Mouse (Mus musculus): Measurements from ENCODE around the gene Xylt1. TPM values are rescaled to one million over a fixed set of nuclear protein-coding genes. Genes with fewer than 3 reads are reported as not detected.
A peak's percentile ranks its signal among the peaks of the same experiment; 100 is the strongest.

Gene Xylt1
- polyA plus RNA-seq, 1 experiment: 8.3 TPM

- 86% methylated on average over 2 of the region's 2 CpGs for WGBS
- DNase-seq: peak in 1 of 2 experiments; percentile 32
- H3K4me3 ChIP-seq (replicated peaks; ENCODE audit: insufficient read depth, low read depth, low read length): no peak overlapping the region
- H3K27ac ChIP-seq (ENCODE audit: insufficient read depth, low read length): no peak overlapping the region
- H3K4me1 ChIP-seq (ENCODE audit: control insufficient read depth, insufficient read depth, low read length): no peaks in the 10 kb centered on the region
- TF ChIP-seq POLR2A (IDR thresholded peaks at IDR 0.05; ENCODE audit: borderline replicate concordance, insufficient read depth, low read length): no peak
- TF ChIP-seq CTCF (IDR thresholded peaks at IDR 0.05; ENCODE audit: borderline replicate concordance, insufficient read depth, low read depth, low read length): no peak
- H3K27me3 ChIP-seq (ENCODE audit: control insufficient read depth, insufficient read depth, low read length): no peaks in the 10 kb centered on the region
These were observed 129.3 kb downstream of the Xylt1 start for GRCm38 (mm10) chr7:117510113-117510512.

GRCm38 (mm10) chr7:117512301-117512700 lies 131.5 kb downstream of the Xylt1 start:
- no peak overlapping the region for H3K27ac ChIP-seq (ENCODE audit: insufficient read depth, low read length)
- WGBS: 73% methylated on average over 2 of the region's 2 CpGs
- no peak overlapping the region for H3K4me3 ChIP-seq (replicated peaks; ENCODE audit: insufficient read depth, low read depth, low read length)
- TF ChIP-seq CTCF (IDR thresholded peaks at IDR 0.05; ENCODE audit: borderline replicate concordance, insufficient read depth, low read depth, low read length): no peak
- TF ChIP-seq POLR2A (IDR thresholded peaks at IDR 0.05; ENCODE audit: borderline replicate concordance, insufficient read depth, low read length): no peak
- DNase-seq: no peak
- no peaks in the 10 kb centered on the region for H3K4me1 ChIP-seq (ENCODE audit: control insufficient read depth, insufficient read depth, low read length)
- no peaks in the 10 kb centered on the region for H3K27me3 ChIP-seq (ENCODE audit: control insufficient read depth, insufficient read depth, low read length)

- Histone ChIP-seq H3K4me1 (ENCODE audit: control insufficient read depth, insufficient read depth, low read length) (no peaks in the 10 kb centered on the region), H3K27me3 (ENCODE audit: control insufficient read depth, insufficient read depth, low read length) (no peaks in the 10 kb centered on the region), H3K27ac (ENCODE audit: insufficient read depth, low read length) (no peak overlapping the region), H3K4me3 (replicated peaks; ENCODE audit: insufficient read depth, low read depth, low read length) (no peak overlapping the region)
- DNase-seq: no peak
- no peak for TF ChIP-seq CTCF (IDR thresholded peaks at IDR 0.05; ENCODE audit: borderline replicate concordance, insufficient read depth, low read depth, low read length)
- no peak for TF ChIP-seq POLR2A (IDR thresholded peaks at IDR 0.05; ENCODE audit: borderline replicate concordance, insufficient read depth, low read length)
- 52% methylated on average over 1 of the region's 1 CpGs for WGBS
These were observed 135.0 kb downstream of the Xylt1 start for GRCm38 (mm10) chr7:117515794-117516193.

GRCm38 (mm10) chr7:117516896-117517295 lies 136.1 kb downstream of the Xylt1 start:
- Histone ChIP-seq H3K27me3 (ENCODE audit: control insufficient read depth, insufficient read depth, low read length) (no peaks in the 10 kb centered on the region), H3K4me3 (replicated peaks; ENCODE audit: insufficient read depth, low read depth, low read length) (no peak overlapping the region), H3K4me1 (ENCODE audit: control insufficient read depth, insufficient read depth, low read length) (no peaks in the 10 kb centered on the region), H3K27ac (ENCODE audit: insufficient read depth, low read length) (no peak overlapping the region)
- 77% methylated on average over 4 of the region's 4 CpGs for WGBS
- DNase-seq: no peak
- TF ChIP-seq POLR2A (IDR thresholded peaks at IDR 0.05; ENCODE audit: borderline replicate concordance, insufficient read depth, low read length) (no peak), CTCF (IDR thresholded peaks at IDR 0.05; ENCODE audit: borderline replicate concordance, insufficient read depth, low read depth, low read length) (no peak)

GRCm38 (mm10) chr7:117521369-117521768 lies 140.6 kb downstream of the Xylt1 start:
- TF ChIP-seq POLR2A (IDR thresholded peaks at IDR 0.05; ENCODE audit: borderline replicate concordance, insufficient read depth, low read length) (no peak), CTCF (IDR thresholded peaks at IDR 0.05; ENCODE audit: borderline replicate concordance, insufficient read depth, low read depth, low read length) (no peak)
- no peak overlapping the region for H3K27ac ChIP-seq (ENCODE audit: insufficient read depth, low read length)
- H3K4me3 ChIP-seq (replicated peaks; ENCODE audit: insufficient read depth, low read depth, low read length): no peak overlapping the region
- H3K4me1 ChIP-seq (ENCODE audit: control insufficient read depth, insufficient read depth, low read length): peaks cover 2% of the 10 kb centered on the region; the same call in 1 of the 2 replicates
- no peaks in the 10 kb centered on the region for H3K27me3 ChIP-seq (ENCODE audit: control insufficient read depth, insufficient read depth, low read length)
- DNase-seq: no peak

GRCm38 (mm10) chr7:117522092-117522635 lies 141.4 kb downstream of the Xylt1 start:
- H3K27me3 ChIP-seq (ENCODE audit: control insufficient read depth, insufficient read depth, low read length): no peaks in the 10 kb centered on the region
- TF ChIP-seq POLR2A (IDR thresholded peaks at IDR 0.05; ENCODE audit: borderline replicate concordance, insufficient read depth, low read length): no peak
- TF ChIP-seq CTCF (IDR thresholded peaks at IDR 0.05; ENCODE audit: borderline replicate concordance, insufficient read depth, low read depth, low read length): no peak
- WGBS: 44% methylated on average over 4 of the region's 4 CpGs
- no peak overlapping the region for H3K27ac ChIP-seq (ENCODE audit: insufficient read depth, low read length)
- H3K4me1 ChIP-seq (ENCODE audit: control insufficient read depth, insufficient read depth, low read length): peaks cover 2% of the 10 kb centered on the region; the same call in 1 of the 2 replicates
- H3K4me3 ChIP-seq (replicated peaks; ENCODE audit: insufficient read depth, low read depth, low read length): no peak overlapping the region
- DNase-seq: no peak

- 9% methylated on average over 7 of the region's 7 CpGs for WGBS
- peak in 1 of 2 experiments; percentile 18 for DNase-seq
These were observed 143.8 kb downstream of the Xylt1 start for GRCm38 (mm10) chr7:117524430-117525214.

GRCm38 (mm10) chr7:117525678-117526077 lies 144.9 kb downstream of the Xylt1 start:
- no peak overlapping the region for H3K27ac ChIP-seq (ENCODE audit: insufficient read depth, low read length)
- no peak for DNase-seq
- TF ChIP-seq POLR2A (IDR thresholded peaks at IDR 0.05; ENCODE audit: borderline replicate concordance, insufficient read depth, low read length) (no peak), CTCF (IDR thresholded peaks at IDR 0.05; ENCODE audit: borderline replicate concordance, insufficient read depth, low read depth, low read length) (no peak)
- H3K27me3 ChIP-seq (ENCODE audit: control insufficient read depth, insufficient read depth, low read length): no peaks in the 10 kb centered on the region; the same call in 1 of the 2 replicates
- no peak overlapping the region for H3K4me3 ChIP-seq (replicated peaks; ENCODE audit: insufficient read depth, low read depth, low read length)
- peaks cover 2% of the 10 kb centered on the region; the same call in 1 of the 2 replicates for H3K4me1 ChIP-seq (ENCODE audit: control insufficient read depth, insufficient read depth, low read length)
- WGBS: 91% methylated on average over 5 of the region's 5 CpGs

More at GRCm38 (mm10) chr7:117524430-117525214, 143.8 kb downstream of the Xylt1 start:
- TF ChIP-seq CTCF (IDR thresholded peaks at IDR 0.05; ENCODE audit: borderline replicate concordance, insufficient read depth, low read depth, low read length) (no peak), POLR2A (IDR thresholded peaks at IDR 0.05; ENCODE audit: borderline replicate concordance, insufficient read depth, low read length) (no peak)
- peaks cover 2% of the 10 kb centered on the region; the same call in 1 of the 2 replicates for H3K4me1 ChIP-seq (ENCODE audit: control insufficient read depth, insufficient read depth, low read length)
- H3K4me3 ChIP-seq (replicated peaks; ENCODE audit: insufficient read depth, low read depth, low read length): no peak overlapping the region
- no peak overlapping the region for H3K27ac ChIP-seq (ENCODE audit: insufficient read depth, low read length)
- H3K27me3 ChIP-seq (ENCODE audit: control insufficient read depth, insufficient read depth, low read length): no peaks in the 10 kb centered on the region
